Mouse (Mus musculus) embryonic facial prominence, embryonic 12.5 days (tissue): Measurements from ENCODE around the gene Atp6v1e2. TPM values are rescaled to one million over a fixed set of nuclear protein-coding genes. Genes with fewer than 3 reads are reported as not detected.
A peak's percentile ranks its signal among the peaks of the same experiment; 100 is the strongest.

ENCODE experiments used
- ATAC-seq: fragments of 200-750 bp; cut with Nextera tagmentation; 2 replicates; pipeline ENCODE4 v1.8.0; 2017; ENCODE audit not compliant: insufficient number of reproducible peaks, insufficient read depth, low FRiP score, low TSS enrichment
- H3K27ac ChIP-seq: fragments of 300-500 bp; sonication (generic); 2 replicates; pipeline ENCODE4 v1.5.1; 2016; ENCODE audit warnings: mild to moderate bottlenecking
- H3K27me3 ChIP-seq: fragments of 300-500 bp; sonication (generic); 2 replicates; pipeline ENCODE4 v1.6.1; 2016; ENCODE audit warnings: mild to moderate bottlenecking, moderate library complexity
- H3K36me3 ChIP-seq: fragments of 300-500 bp; sonication (generic); 2 replicates; pipeline ENCODE4 v1.6.1; 2016; ENCODE audit warnings: mild to moderate bottlenecking
- H3K4me1 ChIP-seq: fragments of 300-500 bp; sonication (generic); 2 replicates; pipeline ENCODE4 v1.6.1; 2016
- H3K4me2 ChIP-seq: fragments of 300-500 bp; sonication (generic); replicated peaks from 2 replicates; pipeline ENCODE4 v1.6.1; 2016; ENCODE audit warnings: mild to moderate bottlenecking, moderate library complexity
- H3K4me3 ChIP-seq: fragments of 300-500 bp; sonication (generic); 2 replicates; pipeline ENCODE4 v1.5.1; 2016; ENCODE audit warnings: mild to moderate bottlenecking
- H3K9ac ChIP-seq: fragments of 300-500 bp; sonication (generic); 2 replicates; pipeline ENCODE4 v1.6.1; 2016; ENCODE audit warnings: mild to moderate bottlenecking, moderate library complexity
- H3K9me3 ChIP-seq: fragments of 300-500 bp; sonication (generic); 2 replicates; pipeline ENCODE4 v1.6.1; 2016; ENCODE audit warnings: mild to moderate bottlenecking, moderate library complexity
- WGBS: fragments of 180-500 bp; shearing (Covaris S2); methylation state at CpG from one replicate; pipeline ENCODE4 v1.1.7; 2016; 5-methylcytosine and 5-hydroxymethylcytosine counted together
- polyA plus RNA-seq: library from polyadenylated mRNA; unstranded; fragments of >200 nt; fragmentation: Nextera tagmentation; extraction: Ambion mirVana; gene quantifications from 2 replicates; pipeline ENCODE4 v1.2.1, GENCODE M21; 2016

Gene Atp6v1e2
- polyA plus RNA-seq, 1 experiment from 2014 or later: not detected

- Histone ChIP-seq H3K36me3 (no peaks in the 10 kb centered on the region), H3K4me2 (peak overlapping the region; percentile 64), H3K27ac (no peak overlapping the region), H3K9ac (peak overlapping the region; percentile 25), H3K9me3 (no peaks in the 10 kb centered on the region), H3K27me3 (no peaks in the 10 kb centered on the region), H3K4me3 (peak overlapping the region; percentile 40), H3K4me1 (peaks cover 7% of the 10 kb centered on the region; the same call in 1 of the 2 replicates)
- ATAC-seq: peak; percentile 67
- WGBS: 2% methylated on average over 20 of the region's 20 CpGs
These were observed 10.1 kb downstream of the Atp6v1e2 start for GRCm38 (mm10) chr17:86937497-86938155.

GRCm38 (mm10) chr17:86937064-86937463, 10.6 kb downstream of the Atp6v1e2 start:
- Histone ChIP-seq H3K4me2 (peak overlapping the region; percentile 64), H3K4me3 (no peak overlapping the region), H3K27ac (no peak overlapping the region), H3K27me3 (no peaks in the 10 kb centered on the region), H3K4me1 (peaks cover 10% of the 10 kb centered on the region), H3K9ac (peak overlapping the region; percentile 25; the same call in 1 of the 2 replicates), H3K36me3 (no peaks in the 10 kb centered on the region), H3K9me3 (no peaks in the 10 kb centered on the region)
- 65% methylated on average over 2 of the region's 2 CpGs for WGBS
- ATAC-seq: no peak

GRCm38 (mm10) chr17:86932896-86933295, 14.8 kb downstream of the Atp6v1e2 start:
- no peak overlapping the region for H3K9ac ChIP-seq
- H3K27me3 ChIP-seq: no peaks in the 10 kb centered on the region
- H3K27ac ChIP-seq: no peak overlapping the region
- H3K4me3 ChIP-seq: no peak overlapping the region
- no peak for ATAC-seq
- no peaks in the 10 kb centered on the region for H3K36me3 ChIP-seq
- no peak overlapping the region for H3K4me2 ChIP-seq
- H3K9me3 ChIP-seq: no peaks in the 10 kb centered on the region
- peaks cover 10% of the 10 kb centered on the region for H3K4me1 ChIP-seq
- WGBS: 42% methylated on average over 5 of the region's 5 CpGs

- Histone ChIP-seq H3K36me3 (no peaks in the 10 kb centered on the region), H3K9me3 (peaks cover 5% of the 10 kb centered on the region; the same call in 1 of the 2 replicates), H3K4me2 (no peak overlapping the region), H3K4me3 (no peak overlapping the region), H3K4me1 (peaks cover 6% of the 10 kb centered on the region; the same call in 1 of the 2 replicates), H3K27me3 (no peaks in the 10 kb centered on the region), H3K27ac (no peak overlapping the region), H3K9ac (no peak overlapping the region)
- no peak for ATAC-seq
These were observed 17.7 kb downstream of the Atp6v1e2 start for GRCm38 (mm10) chr17:86929981-86930380.

- no peak overlapping the region for H3K27ac ChIP-seq
- H3K4me1 ChIP-seq: peaks cover 9% of the 10 kb centered on the region; the same call in 1 of the 2 replicates
- no peak overlapping the region for H3K9ac ChIP-seq
- no peak overlapping the region for H3K4me2 ChIP-seq
- no peak for ATAC-seq
- H3K9me3 ChIP-seq: peaks cover 5% of the 10 kb centered on the region; the same call in 1 of the 2 replicates
- H3K27me3 ChIP-seq: no peaks in the 10 kb centered on the region
- WGBS: 85% methylated on average over 6 of the region's 6 CpGs
- no peaks in the 10 kb centered on the region for H3K36me3 ChIP-seq
- H3K4me3 ChIP-seq: no peak overlapping the region
These were observed 18.3 kb downstream of the Atp6v1e2 start for GRCm38 (mm10) chr17:86929355-86929754.

GRCm38 (mm10) chr17:86926836-86927235, 20.9 kb downstream of the Atp6v1e2 start:
- peaks cover 17% of the 10 kb centered on the region for H3K4me1 ChIP-seq
- no peaks in the 10 kb centered on the region; the same call in 1 of the 2 replicates for H3K27me3 ChIP-seq
- 93% methylated on average over 3 of the region's 3 CpGs for WGBS
- no peak overlapping the region for H3K4me3 ChIP-seq
- no peak overlapping the region for H3K27ac ChIP-seq
- no peak overlapping the region for H3K4me2 ChIP-seq
- peaks cover 5% of the 10 kb centered on the region; the same call in 1 of the 2 replicates for H3K9me3 ChIP-seq
- ATAC-seq: no peak
- no peak overlapping the region for H3K9ac ChIP-seq
- H3K36me3 ChIP-seq: no peaks in the 10 kb centered on the region

DNA sequence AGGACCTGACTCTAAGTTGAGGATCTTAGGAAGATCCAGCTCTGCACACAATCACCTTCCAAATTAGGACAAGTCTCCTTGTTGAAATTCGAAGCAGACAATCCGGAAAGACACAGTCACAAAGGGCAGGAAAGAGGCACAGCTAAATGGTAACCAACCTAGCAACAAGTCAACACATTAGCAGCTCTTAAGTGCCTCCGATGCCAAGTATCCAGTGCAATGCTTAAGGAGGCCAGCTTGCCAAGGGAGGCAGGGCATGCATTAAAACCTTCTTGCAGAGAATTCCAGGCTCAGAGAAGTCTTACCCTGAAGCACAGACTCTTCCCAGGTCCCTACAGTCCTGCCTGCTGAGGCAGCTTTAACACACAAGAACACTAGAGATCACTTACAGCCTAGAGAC, 23.0 kb downstream of the Atp6v1e2 start:
- Histone ChIP-seq H3K27ac (no peak overlapping the region), H3K36me3 (no peaks in the 10 kb centered on the region), H3K4me3 (no peak overlapping the region), H3K4me1 (peaks cover 17% of the 10 kb centered on the region), H3K4me2 (no peak overlapping the region), H3K9ac (no peak overlapping the region), H3K27me3 (no peaks in the 10 kb centered on the region; the same call in 1 of the 2 replicates), H3K9me3 (peaks cover 5% of the 10 kb centered on the region; the same call in 1 of the 2 replicates)
- 79% methylated on average over 3 of the region's 3 CpGs for WGBS
- ATAC-seq: no peak

GRCm38 (mm10) chr17:86919729-86920128, 28.0 kb downstream of the Atp6v1e2 start:
- Histone ChIP-seq H3K27me3 (no peaks in the 10 kb centered on the region; the same call in 1 of the 2 replicates), H3K4me3 (no peak overlapping the region), H3K36me3 (no peaks in the 10 kb centered on the region), H3K4me2 (no peak overlapping the region), H3K4me1 (peaks cover 11% of the 10 kb centered on the region), H3K27ac (no peak overlapping the region), H3K9me3 (no peaks in the 10 kb centered on the region), H3K9ac (no peak overlapping the region)
- no peak for ATAC-seq
- 88% methylated on average over 11 of the region's 11 CpGs for WGBS

- Histone ChIP-seq H3K9me3 (no peaks in the 10 kb centered on the region), H3K27me3 (no peaks in the 10 kb centered on the region; the same call in 1 of the 2 replicates), H3K36me3 (no peaks in the 10 kb centered on the region), H3K27ac (no peak overlapping the region), H3K9ac (no peak overlapping the region), H3K4me2 (no peak overlapping the region), H3K4me3 (no peak overlapping the region), H3K4me1 (peaks cover 10% of the 10 kb centered on the region; the same call in 1 of the 2 replicates)
- ATAC-seq: no peak
- 75% methylated on average over 6 of the region's 6 CpGs for WGBS
These were observed 28.9 kb downstream of the Atp6v1e2 start for GRCm38 (mm10) chr17:86918786-86919185.

GRCm38 (mm10) chr17:86917048-86917447, 30.6 kb downstream of the Atp6v1e2 start, which contains the start of gene Tmem247:
TSS of gene Tmem247 (plus strand) at chr17:86917348.
- Histone ChIP-seq H3K36me3 (no peaks in the 10 kb centered on the region), H3K9me3 (no peaks in the 10 kb centered on the region), H3K4me1 (no peaks in the 10 kb centered on the region), H3K27ac (no peak within 1 kb of the TSS), H3K9ac (no peak within 1 kb of the TSS), H3K4me3 (no peak within 1 kb of the TSS), H3K27me3 (no peaks in the 10 kb centered on the region), H3K4me2 (no peak within 1 kb of the TSS)
- ATAC-seq: no peak
- 89% methylated on average over 10 of the region's 10 CpGs for WGBS

- WGBS: 73% methylated on average over 4 of the region's 4 CpGs
- Histone ChIP-seq H3K27me3 (no peaks in the 10 kb centered on the region), H3K27ac (no peak overlapping the region), H3K4me2 (no peak overlapping the region), H3K36me3 (no peaks in the 10 kb centered on the region), H3K4me1 (no peaks in the 10 kb centered on the region), H3K9ac (no peak overlapping the region), H3K4me3 (no peak overlapping the region), H3K9me3 (no peaks in the 10 kb centered on the region)
- ATAC-seq: no peak
These were observed 32.2 kb downstream of the Atp6v1e2 start for GRCm38 (mm10) chr17:86915540-86915939.

- Histone ChIP-seq H3K36me3 (no peaks in the 10 kb centered on the region), H3K4me2 (no peak overlapping the region), H3K9me3 (no peaks in the 10 kb centered on the region), H3K27ac (no peak overlapping the region), H3K4me3 (no peak overlapping the region), H3K4me1 (0 out of 2 replicates have a peak, but pooled peaks cover 5% of the 10 kb centered on the region), H3K9ac (no peak overlapping the region), H3K27me3 (no peaks in the 10 kb centered on the region)
- ATAC-seq: no peak
- 83% methylated on average over 7 of the region's 7 CpGs for WGBS
These were observed 34.6 kb downstream of the Atp6v1e2 start for GRCm38 (mm10) chr17:86913003-86913607.
